Mouse (Mus musculus) G1E (cell line): ENCODE results near the gene Fermt3. TPM values are rescaled to one million over a fixed set of nuclear protein-coding genes. Genes with fewer than 3 reads are reported as not detected.
A peak's percentile ranks its signal among the peaks of the same experiment; 100 is the strongest.

ENCODE experiments used
- ATAC-seq: 2 replicates; pipeline ENCODE4 v1.8.0; 2016; ENCODE audit warnings: mild to moderate bottlenecking; ENCODE audit not compliant: insufficient number of reproducible peaks, poor library complexity, low FRiP score, severe bottlenecking; ENCODE audit errors: extremely low read depth
- DNase-seq: peaks from one replicate; pipeline ENCODE4 v3.0.0; 2012; ENCODE audit warnings: low spot score
- H3K27me3 ChIP-seq: 2 replicates; pipeline ENCODE4 v1.6.1; 2012; ENCODE audit warnings: mild to moderate bottlenecking, low read length, inconsistent platforms; ENCODE audit not compliant: insufficient read depth
- H3K36me3 ChIP-seq: replicated peaks from 2 replicates; pipeline ENCODE3; 2012; ENCODE audit warnings: mild to moderate bottlenecking, inconsistent platforms
- H3K4me1 ChIP-seq: 2 replicates; pipeline ENCODE4 v1.6.1; 2012; ENCODE audit warnings: low read depth, low read length, inconsistent platforms, mixed read lengths; ENCODE audit not compliant: insufficient read depth
- H3K4me3 ChIP-seq: 2 replicates; pipeline ENCODE4 v1.5.1; 2012; ENCODE audit warnings: low read depth, mild to moderate bottlenecking, inconsistent platforms, low read length, moderate library complexity, mixed read lengths
- H3K9me3 ChIP-seq: replicated peaks from 2 replicates; pipeline ENCODE4 v1.6.1; 2012; ENCODE audit warnings: inconsistent platforms
- CTCF ChIP-seq: IDR thresholded peaks from 2 replicates; pipeline ENCODE4 v1.5.1; 2012; ENCODE audit warnings: low read depth, low read length, inconsistent platforms, mixed read lengths
- GATA1 ChIP-seq: IDR thresholded peaks from 2 replicates; pipeline ENCODE4 v1.6.1; 2012; ENCODE audit warnings: borderline replicate concordance, low read length, inconsistent platforms, mixed read lengths
- GATA2 ChIP-seq: IDR thresholded peaks from 2 replicates; pipeline ENCODE4 v1.6.1; 2012; ENCODE audit warnings: low read depth, low read length, inconsistent platforms, borderline replicate concordance
- POLR2AphosphoS5 ChIP-seq: IDR thresholded peaks from 2 replicates; pipeline ENCODE4 v1.6.1; 2012; ENCODE audit warnings: low read depth, low read length, inconsistent platforms; ENCODE audit not compliant: insufficient replicate concordance
- TAL1 ChIP-seq: conservative IDR thresholded peaks from 2 replicates; pipeline ENCODE4 v1.6.1; 2012; ENCODE audit warnings: low read depth, low read length, inconsistent platforms, mixed read lengths
- polyA plus RNA-seq: library from polyadenylated mRNA; stranded (reverse); fragments of >175 nt; gene quantifications from 2 replicates; pipeline ENCODE4 v1.2.3, GENCODE M21; 2012
- total RNA-seq, 2 experiments: library from RNA; stranded (forward) in 1 of 2; stranded (reverse) in 1 of 2; fragments of 200-1000 nt in 1 of 2; fragments of >200 nt in 1 of 2; fragmentation: Nextera tagmentation in 1 of 2; gene quantifications; 2 replicates each; pipeline ENCODE4 v1.2.3; 2014 to 2017

Gene Fermt3
- total RNA-seq (2014; fragmentation: Nextera tagmentation) (66.2 and 69.5 TPM in 2 replicates), total RNA-seq (2017) (267 and 318 TPM in 2 replicates), polyA plus RNA-seq (461 and 527 TPM in 2 replicates)

- Histone ChIP-seq H3K36me3 (peaks cover 95% of the 10 kb centered on the region), H3K4me1 (peaks cover 61% of the 10 kb centered on the region), H3K9me3 (no peaks in the 10 kb centered on the region), H3K27me3 (no peaks in the 10 kb centered on the region), H3K4me3 (peak within 1 kb of the TSS; percentile 67)
- TF ChIP-seq POLR2AphosphoS5 (no peak), TAL1 (no peak), GATA1 (no peak), CTCF (no peak), GATA2 (no peak)
- DNase-seq (peak; percentile 73), ATAC-seq (peak; percentile 71)
Measured at GRCm38 (mm10) chr19:7019191-7019590, at the start of gene Fermt3. Gene Fermt3, minus strand, starts transcription at chr19:7019469.

GRCm38 (mm10) chr19:7068136-7068535 lies 48.9 kb upstream of the Fermt3 start:
- no peak for DNase-seq
- no peak for ATAC-seq
- H3K4me1 ChIP-seq, result peaks cover 25% of the 10 kb centered on the region
- no peaks in the 10 kb centered on the region for H3K9me3 ChIP-seq
- no peak overlapping the region for H3K4me3 ChIP-seq
- H3K36me3 ChIP-seq, result no peaks in the 10 kb centered on the region
- H3K27me3 ChIP-seq, result peaks cover 72% of the 10 kb centered on the region
- TF ChIP-seq TAL1, result no peak
- TF ChIP-seq GATA1, result no peak
- peak; percentile 19; the same call in 1 of the 2 replicates for TF ChIP-seq CTCF
- no peak for TF ChIP-seq POLR2AphosphoS5
- no peak for TF ChIP-seq GATA2

- no peak for ATAC-seq
Measured at GRCm38 (mm10) chr19:7067344-7068050, 48.2 kb upstream of the Fermt3 start.

GRCm38 (mm10) chr19:7066828-7067342 lies 47.6 kb upstream of the Fermt3 start:
- peaks cover 25% of the 10 kb centered on the region for H3K4me1 ChIP-seq
- H3K27me3 ChIP-seq, result peaks cover 68% of the 10 kb centered on the region
- H3K4me3 ChIP-seq, result no peak overlapping the region
- ATAC-seq (no peak), DNase-seq (no peak)
- no peak for TF ChIP-seq GATA1
- no peaks in the 10 kb centered on the region for H3K36me3 ChIP-seq
- no peaks in the 10 kb centered on the region for H3K9me3 ChIP-seq

More at GRCm38 (mm10) chr19:7067344-7068050, 48.2 kb upstream of the Fermt3 start:
- DNase-seq, result no peak
- Histone ChIP-seq H3K4me1 (peaks cover 25% of the 10 kb centered on the region), H3K9me3 (no peaks in the 10 kb centered on the region), H3K4me3 (no peak overlapping the region), H3K36me3 (no peaks in the 10 kb centered on the region), H3K27me3 (peaks cover 72% of the 10 kb centered on the region)
- TF ChIP-seq GATA2 (no peak), TAL1 (no peak), GATA1 (no peak), CTCF (no peak), POLR2AphosphoS5 (no peak)

- ATAC-seq, result no peak
Measured at GRCm38 (mm10) chr19:7066034-7066827, 47.0 kb upstream of the Fermt3 start.

GRCm38 (mm10) chr19:7064571-7064970 lies 45.3 kb upstream of the Fermt3 start:
- Histone ChIP-seq H3K4me3 (no peak overlapping the region), H3K9me3 (no peaks in the 10 kb centered on the region), H3K27me3 (peaks cover 69% of the 10 kb centered on the region), H3K4me1 (peaks cover 33% of the 10 kb centered on the region), H3K36me3 (no peaks in the 10 kb centered on the region)
- ATAC-seq (peak; percentile 45), DNase-seq (peak; percentile 70)
- TF ChIP-seq POLR2AphosphoS5 (no peak), CTCF (peak; percentile 98), TAL1 (no peak), GATA2 (no peak)

More at GRCm38 (mm10) chr19:7066034-7066827, 47.0 kb upstream of the Fermt3 start:
- H3K27me3 ChIP-seq, result peaks cover 67% of the 10 kb centered on the region
- TF ChIP-seq POLR2AphosphoS5 (no peak), CTCF (no peak), GATA1 (no peak), GATA2 (no peak), TAL1 (no peak)
- no peak for DNase-seq
- no peaks in the 10 kb centered on the region for H3K9me3 ChIP-seq
- peaks cover 31% of the 10 kb centered on the region for H3K4me1 ChIP-seq
- H3K4me3 ChIP-seq, result no peak overlapping the region
- H3K36me3 ChIP-seq, result no peaks in the 10 kb centered on the region
